Mouse (Mus musculus): ENCODE measurements at regions not wholly inside any gene's neighbourhood (a gene's known extent, or its start where the extent isn't known, plus 50 kb on each side); places are given as distances from the start of the nearest gene placed in this dataset.

DNA sequence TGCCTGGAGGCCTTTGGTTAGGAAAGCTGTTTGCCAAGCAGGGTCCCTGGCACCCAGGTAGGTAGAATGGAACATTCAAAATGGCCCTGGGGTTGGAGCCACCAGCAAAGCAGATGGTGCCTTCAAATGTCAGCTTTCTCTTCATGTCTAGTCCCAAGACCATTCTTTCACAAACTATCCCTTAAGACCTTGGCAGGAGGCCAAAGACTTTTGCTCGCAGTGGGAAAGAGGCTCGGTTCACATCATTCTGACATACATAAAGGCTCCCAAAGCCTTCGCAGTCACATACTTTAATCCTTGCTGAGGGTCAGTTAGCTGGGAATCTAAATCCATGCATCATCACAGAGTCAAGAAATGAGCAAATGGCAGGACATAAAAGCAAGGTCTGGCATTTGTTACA lies 50.5 kb upstream of the Ppp2r5a start:
- no peak for TF ChIP-seq CTCF (IDR thresholded peaks at IDR 0.05; ENCODE audit: borderline replicate concordance, insufficient read depth, low read depth, low read length)
- no peak for TF ChIP-seq POLR2A (IDR thresholded peaks at IDR 0.05; ENCODE audit: borderline replicate concordance, insufficient read depth, low read length)
